Mouse (Mus musculus): ENCODE measurements around the gene Igfals. TPM values are rescaled to one million over a fixed set of nuclear protein-coding genes. Genes with fewer than 3 reads are reported as not detected.

The Igfals gene
- polyA plus RNA-seq, 1 experiment from 2014 or later, result 0.12 TPM

DNA sequence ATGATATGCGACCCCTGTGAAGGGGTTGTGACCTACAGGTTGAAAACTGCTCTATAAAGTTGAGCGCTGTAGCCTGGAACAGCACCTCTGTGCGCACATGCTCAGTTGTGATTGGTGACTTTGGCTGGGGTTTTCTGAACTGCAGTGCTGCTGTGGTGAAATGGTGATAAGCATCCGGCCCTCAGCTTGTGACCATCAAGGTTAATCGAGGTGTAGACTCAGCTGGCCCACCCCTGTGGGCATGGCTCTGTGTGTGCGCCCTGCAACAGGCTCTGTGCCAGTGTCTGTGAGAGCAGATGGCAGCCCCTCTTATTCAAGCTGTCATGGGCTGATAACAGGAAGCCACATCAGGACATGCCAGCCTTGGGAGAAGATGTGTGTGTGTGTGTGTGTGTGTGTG, 6.8 kb upstream of the Igfals start:
- no peak for TF ChIP-seq CTCF (IDR thresholded peaks at IDR 0.05)
- in situ Hi-C loops (cut with MboI; ENCODE audit: low pct_unique_long_range_greater_than_20kb), result no loop called here
- ATAC-seq (no peak), DNase-seq (ENCODE audit: low read depth, low spot score) (no peak)
- ChIA-PET POLR2A (interaction anchor here (0.7 to 1.6 kb wide), 2 partner anchors 8 to 13 kb away, joined by 3 read pairs; no protein-coding TSS in a partner anchor), CTCF (no interaction called here)
- H3K27me3 ChIP-seq, result no peaks in the 10 kb centered on the region

DNA sequence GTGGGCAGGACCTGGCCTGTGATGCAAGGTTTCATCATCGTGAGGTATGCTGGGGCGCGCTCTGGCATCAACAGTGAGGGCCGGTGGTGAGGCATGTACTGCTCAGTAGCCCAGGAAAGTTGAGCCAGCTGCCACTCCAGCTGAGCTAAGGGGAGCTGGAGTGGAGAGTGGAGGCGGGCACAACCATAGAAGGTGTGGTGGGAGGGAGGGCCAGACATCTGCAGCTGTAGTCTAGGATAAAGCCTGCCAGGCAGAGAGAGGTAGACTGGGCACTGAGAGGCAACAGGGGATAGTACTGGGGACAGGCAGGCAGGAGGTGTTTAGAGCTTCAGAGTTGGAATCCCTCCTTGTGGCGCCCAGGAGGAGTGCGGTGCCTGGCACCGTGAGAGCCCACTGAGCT, 5.7 kb upstream of the Igfals start:
- CTCF ChIA-PET, result interaction anchor here (0.7 to 2.0 kb wide), 2 partner anchors 9 to 44 kb away, joined by 3 to 7 read pairs; no protein-coding TSS in a partner anchor
- POLR2A ChIA-PET, result interaction anchor here (1.3 kb wide), 1 partner anchor 35 kb away, joined by 4 read pairs; the partner anchor contains the start of genes Eme2 and Mrps34
- no peak for TF ChIP-seq CTCF (IDR thresholded peaks at IDR 0.05)
- DNase-seq (ENCODE audit: low read depth, low spot score) (no peak), ATAC-seq (no peak)
- in situ Hi-C loops (cut with MboI; ENCODE audit: low pct_unique_long_range_greater_than_20kb), result no loop called here
- H3K27me3 ChIP-seq, result no peaks in the 10 kb centered on the region

DNA sequence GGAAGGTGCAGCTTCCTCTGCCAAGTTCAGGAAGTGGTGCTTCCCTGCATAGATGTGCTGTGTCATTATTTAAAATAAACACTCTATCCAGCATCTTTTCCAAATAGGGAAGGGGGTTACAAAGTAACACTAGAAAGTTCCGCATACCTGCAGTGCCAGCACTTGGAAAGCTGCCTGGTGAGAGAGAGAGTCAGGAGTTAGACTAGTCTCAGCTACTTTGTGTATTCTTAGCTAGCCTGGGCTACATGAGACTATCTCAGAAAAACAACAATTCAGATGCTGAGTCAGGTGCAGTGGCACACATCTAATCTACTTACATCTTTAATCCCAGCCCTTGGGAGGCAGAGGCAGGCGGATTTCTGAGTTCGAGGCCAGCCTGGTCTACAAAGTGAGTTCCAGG, 4.0 kb upstream of the Igfals start:
- CTCF ChIA-PET, result interaction anchor here (0.8 to 2.0 kb wide), 2 partner anchors 7 to 18 kb away, joined by 3 to 7 read pairs; no protein-coding TSS in a partner anchor
- ATAC-seq (no peak), DNase-seq (ENCODE audit: low read depth, low spot score) (no peak)
- TF ChIP-seq CTCF (IDR thresholded peaks at IDR 0.05), result no peak
- in situ Hi-C loops (cut with MboI; ENCODE audit: low pct_unique_long_range_greater_than_20kb), result no loop called here
- POLR2A ChIA-PET, result interaction anchor here (0.6 kb wide), 1 partner anchor 9 kb away, joined by 4 read pairs; no protein-coding TSS in a partner anchor
- no peaks in the 10 kb centered on the region for H3K27me3 ChIP-seq

DNA sequence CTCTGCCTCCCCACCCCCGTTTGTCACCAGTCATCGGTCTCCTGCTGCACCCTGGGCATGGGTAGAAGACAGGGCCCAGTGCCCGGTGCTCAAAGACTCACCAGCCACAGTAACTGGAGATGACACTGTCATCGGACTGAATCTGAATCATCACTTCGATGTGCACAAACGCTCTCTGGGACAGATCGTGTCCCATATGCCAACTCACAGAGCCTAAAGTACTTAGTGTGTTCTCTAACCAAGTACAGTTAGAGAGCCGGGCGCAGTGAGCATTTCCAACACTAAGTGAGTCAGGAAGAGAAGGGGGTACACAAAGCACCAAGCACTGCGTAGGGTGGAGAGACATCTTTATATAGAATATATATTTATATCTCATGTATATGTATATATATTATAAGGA, 2.1 kb downstream of the Igfals start:
- ChIA-PET POLR2A (no interaction called here), CTCF (no interaction called here)
- in situ Hi-C loops (cut with MboI; ENCODE audit: low pct_unique_long_range_greater_than_20kb), result no loop called here
- H3K27me3 ChIP-seq, result no peaks in the 10 kb centered on the region
- DNase-seq (ENCODE audit: low read depth, low spot score), result no peak
- TF ChIP-seq CTCF (IDR thresholded peaks at IDR 0.05), result no peak
- ATAC-seq, result no peak

DNA sequence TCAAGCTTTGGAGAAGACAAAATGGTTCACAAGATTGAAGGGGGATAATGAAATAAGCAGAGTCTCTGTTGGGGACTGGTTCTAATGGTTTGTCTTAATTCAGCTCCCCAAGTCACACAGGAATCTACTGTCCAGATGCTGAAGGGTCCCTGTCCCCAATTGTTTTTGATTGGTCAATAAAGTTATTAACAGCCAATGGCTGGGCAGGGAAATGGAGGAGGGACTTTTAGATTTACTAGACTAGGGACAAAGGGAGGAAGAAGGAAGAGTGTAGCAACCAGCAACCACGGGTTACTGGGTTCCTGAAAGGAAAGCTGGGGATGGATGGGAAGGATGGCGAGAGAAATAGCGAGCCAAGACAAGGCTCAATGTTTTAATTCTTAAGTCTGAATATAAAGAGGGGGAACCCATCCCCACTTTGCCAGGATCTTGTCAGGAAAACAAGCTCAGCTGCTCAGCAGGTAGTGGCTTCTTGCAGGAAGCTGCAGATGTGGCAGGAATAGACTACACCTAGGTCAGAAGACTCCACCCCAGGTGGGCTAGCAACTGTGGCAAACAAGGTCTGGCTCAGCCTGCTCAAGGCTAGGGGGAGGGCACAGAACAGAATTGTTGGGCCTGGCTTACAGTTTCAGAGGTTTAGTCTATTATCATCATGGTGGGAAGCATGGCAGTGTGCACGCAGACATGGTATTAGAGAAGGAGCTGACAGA, 8.1 kb downstream of the Igfals start:
- no peak for DNase-seq (ENCODE audit: low read depth, low spot score)
- no peak for TF ChIP-seq CTCF (IDR thresholded peaks at IDR 0.05)
- H3K27me3 ChIP-seq, result peaks cover 4% of the 10 kb centered on the region
- POLR2A ChIA-PET, result no interaction called here
- CTCF ChIA-PET, result interaction anchor here (1.2 kb wide), 1 partner anchor 30 kb away, joined by 3 read pairs; no protein-coding TSS in a partner anchor
- no peak for ATAC-seq
- in situ Hi-C loops (cut with MboI; ENCODE audit: low pct_unique_long_range_greater_than_20kb), result no loop called here

DNA sequence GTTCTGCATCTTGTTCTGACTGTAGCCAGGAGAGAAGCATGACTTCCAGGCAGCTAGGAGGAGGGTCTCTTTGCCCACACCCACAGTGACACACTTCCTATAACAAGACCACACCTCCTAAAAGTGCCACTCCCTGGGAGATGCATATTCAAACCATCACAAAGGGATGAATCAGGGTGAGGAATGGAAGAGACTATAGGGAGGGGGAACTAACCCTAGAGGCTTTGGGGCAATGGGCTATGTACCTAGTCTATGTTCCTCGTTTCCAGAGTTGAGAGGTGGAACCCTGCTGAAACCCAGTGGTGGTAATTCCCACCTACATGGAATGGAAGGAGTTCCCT, 8.6 kb downstream of the Igfals start:
- in situ Hi-C loops (cut with MboI; ENCODE audit: low pct_unique_long_range_greater_than_20kb), result no loop called here
- CTCF ChIA-PET, result no interaction called here

DNA sequence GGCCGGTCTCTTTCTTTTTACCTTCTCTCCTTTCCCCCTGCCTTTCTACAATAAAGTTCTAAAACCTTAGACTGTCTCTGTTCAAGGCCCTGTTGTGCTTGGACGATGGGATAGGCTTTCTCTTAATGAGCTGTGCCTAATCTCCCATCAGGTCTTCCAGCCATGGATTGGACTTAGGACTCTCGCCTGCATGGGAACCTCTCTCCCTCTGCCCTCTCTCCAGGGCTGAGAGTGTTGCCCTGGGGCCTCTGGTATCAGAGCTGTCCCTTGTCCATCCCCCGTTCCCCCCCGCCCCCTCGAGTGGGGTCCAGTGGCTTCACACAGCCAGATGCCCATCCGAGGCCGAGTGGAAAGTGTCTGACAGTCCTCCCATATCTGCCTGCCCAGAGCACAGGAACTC, 9.2 kb downstream of the Igfals start:
- no peak for ATAC-seq
- ChIA-PET CTCF (no interaction called here), POLR2A (no interaction called here)
- TF ChIP-seq CTCF (IDR thresholded peaks at IDR 0.05), result no peak
- peaks cover 4% of the 10 kb centered on the region for H3K27me3 ChIP-seq
- no peak for DNase-seq (ENCODE audit: low read depth, low spot score)
- in situ Hi-C loops (cut with MboI; ENCODE audit: low pct_unique_long_range_greater_than_20kb), result no loop called here

More for the DNA sequence above, 8.6 kb downstream of the Igfals start:
- ATAC-seq (no peak), DNase-seq (ENCODE audit: low read depth, low spot score) (no peak)
- POLR2A ChIA-PET, result no interaction called here
- TF ChIP-seq CTCF (IDR thresholded peaks at IDR 0.05), result no peak
- H3K27me3 ChIP-seq, result peaks cover 4% of the 10 kb centered on the region

DNA sequence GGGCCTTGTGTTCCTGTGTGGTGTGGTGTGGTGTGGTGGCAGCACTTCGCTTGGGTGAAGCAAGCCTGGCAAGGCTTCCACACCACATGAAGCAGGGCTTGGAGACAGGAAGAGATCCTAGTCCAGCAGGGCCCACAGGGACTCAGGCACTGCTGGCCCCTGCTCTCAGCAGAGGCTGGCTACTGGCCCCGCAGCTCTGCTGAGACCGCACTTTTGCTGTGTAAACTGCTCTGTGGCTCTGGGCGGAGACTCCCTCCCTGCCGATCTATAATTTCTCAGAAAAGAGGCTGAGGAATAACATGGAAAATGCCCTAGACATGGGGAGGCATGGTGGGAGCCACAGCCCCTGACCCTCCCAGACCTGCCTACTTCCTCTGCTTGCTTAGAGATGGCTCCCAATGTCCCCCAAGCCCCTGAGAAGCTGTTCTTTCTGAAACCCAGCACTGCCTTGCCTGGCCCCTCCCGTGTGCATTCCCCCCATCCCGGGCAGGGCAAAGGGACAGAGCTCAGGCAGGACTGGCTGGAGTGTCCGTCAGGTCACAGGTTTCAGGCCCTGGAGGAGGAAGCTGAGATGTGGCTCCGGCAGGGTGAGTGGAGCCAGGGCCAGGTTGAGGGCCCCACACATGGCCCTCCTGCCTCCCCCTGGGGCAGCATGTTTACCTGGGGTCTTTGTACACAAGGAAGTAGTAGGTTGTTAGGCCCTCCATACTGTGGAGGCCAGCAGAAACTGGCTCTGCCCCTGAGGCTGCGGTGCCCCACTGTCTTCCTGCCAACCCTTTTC, 11.7 kb downstream of the Igfals start:
- ChIA-PET CTCF (no interaction called here), POLR2A (no interaction called here)
- H3K27me3 ChIP-seq, result peaks cover 4% of the 10 kb centered on the region
- ATAC-seq (no peak), DNase-seq (ENCODE audit: low read depth, low spot score) (no peak)
- TF ChIP-seq CTCF (IDR thresholded peaks at IDR 0.05), result no peak
- in situ Hi-C loops (cut with MboI; ENCODE audit: low pct_unique_long_range_greater_than_20kb), result no loop called here

DNA sequence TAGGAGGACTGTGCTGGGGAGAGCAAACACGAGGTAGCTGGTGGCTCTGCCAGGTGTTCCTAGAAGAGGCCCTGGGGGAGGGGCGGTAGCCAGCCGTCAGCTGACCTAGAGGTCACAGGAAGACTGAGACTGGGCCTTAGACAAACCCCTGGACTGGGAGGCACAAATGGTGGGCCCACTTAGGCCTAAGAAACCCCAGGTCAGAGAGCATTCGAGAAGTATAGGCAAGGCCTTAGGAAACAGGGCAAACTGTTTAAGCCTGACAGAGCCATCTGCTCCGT, 12.3 kb downstream of the Igfals start:
- ChIA-PET CTCF (no interaction called here), POLR2A (no interaction called here)
- peaks cover 4% of the 10 kb centered on the region for H3K27me3 ChIP-seq
- DNase-seq (ENCODE audit: low read depth, low spot score) (no peak), ATAC-seq (no peak)
- in situ Hi-C loops (cut with MboI; ENCODE audit: low pct_unique_long_range_greater_than_20kb), result no loop called here
- TF ChIP-seq CTCF (IDR thresholded peaks at IDR 0.05), result no peak

DNA sequence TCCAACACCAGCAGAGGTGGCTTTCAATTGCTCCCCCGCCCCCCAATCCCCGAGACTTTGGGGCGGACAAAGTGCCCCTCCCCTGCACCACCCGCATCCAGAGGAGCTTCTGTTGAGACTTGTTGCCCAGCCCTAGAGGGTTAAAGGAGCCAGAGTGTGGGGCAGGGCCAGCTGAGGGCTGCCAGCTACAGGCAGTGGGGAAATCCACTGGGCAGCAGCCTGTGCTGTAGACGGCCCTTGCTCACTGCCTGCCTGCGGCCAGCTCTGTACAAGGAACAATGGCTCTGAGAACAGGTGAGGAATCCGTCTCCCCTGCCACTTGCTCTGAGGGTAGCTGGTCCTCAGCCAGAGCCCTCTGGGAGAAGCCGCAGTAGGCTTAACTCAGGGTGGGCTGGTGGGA, 12.7 kb downstream of the Igfals start:
- in situ Hi-C loops (cut with MboI; ENCODE audit: low pct_unique_long_range_greater_than_20kb), result no loop called here
- ATAC-seq (no peak), DNase-seq (ENCODE audit: low read depth, low spot score) (no peak)
- CTCF ChIA-PET, result no interaction called here
- POLR2A ChIA-PET, result no interaction called here
- TF ChIP-seq CTCF (IDR thresholded peaks at IDR 0.05), result no peak
- H3K27me3 ChIP-seq, result peaks cover 4% of the 10 kb centered on the region

DNA sequence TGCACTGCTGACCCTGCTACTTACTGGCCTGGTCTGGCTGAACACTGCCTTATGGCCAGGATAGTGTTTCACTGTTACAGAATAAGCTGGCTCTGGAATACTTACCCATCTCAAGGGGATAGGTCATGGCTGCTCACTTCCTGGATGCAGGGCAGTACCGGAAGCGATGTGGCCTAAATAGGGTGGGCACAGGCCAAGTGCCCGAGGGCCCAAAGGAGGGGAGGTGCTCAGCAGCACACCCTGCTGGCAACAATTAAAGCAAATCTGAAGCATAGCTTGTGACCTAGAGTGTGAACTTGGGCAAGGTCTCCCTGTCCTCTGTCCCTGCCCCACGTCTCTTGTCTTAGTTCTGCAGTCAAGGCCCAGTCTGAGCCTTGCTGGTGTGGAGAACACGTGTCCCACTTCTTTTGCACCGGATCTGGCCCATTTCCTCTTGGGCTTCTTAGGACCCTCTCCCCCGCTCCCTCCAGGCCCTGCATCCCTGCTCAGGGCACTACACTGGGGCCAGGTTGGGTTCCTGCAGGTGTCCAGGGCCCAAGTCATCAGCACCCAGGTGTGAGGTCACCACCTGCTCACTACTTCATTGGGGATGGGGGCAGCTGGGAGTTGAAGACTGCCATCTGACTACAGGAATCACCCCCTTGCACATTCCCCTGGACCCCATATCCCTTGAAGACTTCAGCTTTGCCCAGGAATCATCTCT, 16.1 kb downstream of the Igfals start:
- in situ Hi-C loops (cut with MboI; ENCODE audit: low pct_unique_long_range_greater_than_20kb), result no loop called here
- no peak for TF ChIP-seq CTCF (IDR thresholded peaks at IDR 0.05)
- H3K27me3 ChIP-seq, result no peaks in the 10 kb centered on the region
- ATAC-seq (no peak), DNase-seq (ENCODE audit: low read depth, low spot score) (no peak)
- ChIA-PET CTCF (interaction anchor here (0.8 to 1.5 kb wide), 7 partner anchors 13 to 136 kb away, joined by 3 to 7 read pairs (median 4); partner anchors contain the start of genes Hagh and Igfals), POLR2A (interaction anchor here (1.2 to 1.7 kb wide), 2 partner anchors 9 to 32 kb away, joined by 3 to 5 read pairs; partner anchors contain the start of gene Fahd1)
